Mouse (Mus musculus): ENCODE data around the gene Rab11fip5. TPM values are rescaled to one million over a fixed set of nuclear protein-coding genes. Genes with fewer than 3 reads are reported as not detected.

Rab11fip5 gene
- polyA plus RNA-seq, 1 experiment, result 24.8 TPM

DNA sequence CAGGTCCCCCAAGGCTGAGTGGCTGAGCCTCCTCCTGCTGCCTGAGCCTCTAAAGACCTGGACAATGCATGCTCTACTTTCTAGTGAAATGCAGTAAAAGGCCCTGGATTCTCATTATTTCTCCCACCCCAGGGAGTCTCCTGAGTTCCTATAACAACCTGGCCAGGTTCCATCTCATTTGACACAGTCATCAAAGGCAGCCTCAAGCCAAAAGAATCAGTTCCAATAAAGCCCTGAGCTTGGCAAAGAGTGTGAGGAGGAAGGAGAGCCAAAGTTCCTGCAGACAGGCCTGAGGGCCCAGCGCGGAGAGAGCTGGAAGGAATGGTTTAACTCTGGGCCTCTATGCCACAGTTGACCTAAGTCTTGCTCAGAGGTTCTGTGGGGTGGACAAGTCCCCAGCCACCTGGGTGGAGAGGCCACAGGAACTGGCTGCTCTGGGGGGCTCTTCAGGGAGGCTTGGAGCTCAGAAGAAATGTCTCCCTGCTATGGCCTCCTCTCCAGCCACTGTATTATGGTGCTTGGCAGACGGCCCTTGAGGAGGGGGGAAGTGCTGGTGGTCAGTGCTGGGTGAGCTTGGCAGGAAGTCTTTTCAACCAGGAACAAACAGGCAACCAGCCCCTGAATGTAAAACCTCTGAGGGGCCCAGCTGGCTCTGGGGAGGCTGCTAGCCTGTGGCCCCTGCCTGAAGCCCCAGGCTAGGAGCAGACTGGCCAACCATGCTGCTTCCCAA is 71.9 kb downstream of the Rab11fip5 start:
- Histone ChIP-seq H3ac (ENCODE audit: control insufficient read depth, insufficient read length) (no peak overlapping the region), H3K4me3 (no peak overlapping the region), H3K4me2 (ENCODE audit: low read depth) (no peak overlapping the region), H3K27me3 (ENCODE audit: control insufficient read depth, insufficient read depth, insufficient read length) (no peaks in the 10 kb centered on the region), H3K79me2 (ENCODE audit: control insufficient read depth, insufficient read depth) (no peaks in the 10 kb centered on the region), H3K36me3 (ENCODE audit: control insufficient read depth, insufficient read depth) (no peaks in the 10 kb centered on the region)
- TF ChIP-seq MYOG (IDR thresholded peaks at IDR 0.05; ENCODE audit: control insufficient read depth in 1 of 3, insufficient read depth in 1 of 3, insufficient read length in 2 of 3, low read depth in 2 of 3) (no peak), POLR2AphosphoS2 (IDR thresholded peaks at IDR 0.05; ENCODE audit: insufficient read length, low read depth) (no peak), SRF (IDR thresholded peaks at IDR 0.05; ENCODE audit: control insufficient read depth, insufficient read length, low read depth) (no peak), USF1 (IDR thresholded peaks at IDR 0.05; ENCODE audit: low read depth) (no peak), REST (IDR thresholded peaks at IDR 0.05; ENCODE audit: insufficient read depth, insufficient read length) (no peak), MAX (IDR thresholded peaks at IDR 0.05; ENCODE audit: low read depth) (no peak), CEBPB (IDR thresholded peaks at IDR 0.05; ENCODE audit: insufficient read depth, poor library complexity, severe bottlenecking) (no peak), E2F4 (IDR thresholded peaks at IDR 0.05; ENCODE audit: insufficient read depth) (no peak), MYOD1 (IDR thresholded peaks at IDR 0.05; ENCODE audit: control insufficient read depth in 1 of 3, insufficient read length in 2 of 3, low read depth in 2 of 3) (no peak), TCF12 (IDR thresholded peaks at IDR 0.05; ENCODE audit: insufficient read depth, poor library complexity, severe bottlenecking) (no peak), POLR2A (IDR thresholded peaks at IDR 0.05; ENCODE audit: insufficient read length, low read depth) (no peak), TCF3 (IDR thresholded peaks at IDR 0.05; ENCODE audit: insufficient read length, low read depth) (no peak)

DNA sequence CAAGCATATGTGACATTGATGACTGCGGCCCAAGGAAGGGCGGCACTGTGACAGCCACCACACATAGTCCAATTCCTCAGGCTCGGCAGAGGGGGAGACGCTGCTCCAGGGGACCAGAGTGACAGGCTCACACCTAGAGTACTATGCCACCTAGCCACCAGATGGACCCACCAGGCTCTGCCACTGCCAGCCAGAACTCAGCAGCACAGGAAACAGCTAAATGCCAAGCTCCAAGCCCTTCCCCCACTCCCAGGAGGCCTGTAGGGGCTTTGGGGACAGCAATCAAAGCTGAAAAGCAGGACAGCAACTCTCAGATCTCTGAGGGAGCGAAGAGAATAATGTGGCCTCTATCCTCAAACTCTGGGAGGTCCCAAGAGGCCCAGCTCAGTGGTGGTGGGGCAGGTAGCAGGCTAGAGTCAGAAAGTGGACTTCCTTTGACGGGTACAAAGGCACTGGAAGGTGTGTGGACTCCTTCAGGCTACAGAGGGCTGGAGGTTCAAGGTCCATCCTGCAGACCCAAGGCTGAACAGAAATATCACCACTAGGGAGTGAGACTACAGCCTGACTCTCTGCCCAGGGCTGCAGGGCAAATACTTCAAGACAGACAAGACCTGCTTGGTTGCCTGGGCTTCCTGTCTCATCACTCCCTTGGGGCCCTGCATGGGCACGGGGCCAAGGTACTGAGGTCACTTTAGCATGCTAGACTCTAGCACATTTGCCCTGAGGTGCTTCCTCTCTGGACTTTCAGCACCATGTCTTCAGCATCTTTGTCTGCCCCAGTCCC is 78.9 kb downstream of the Rab11fip5 start:
- no peaks in the 10 kb centered on the region for H3K36me3 ChIP-seq (ENCODE audit: control insufficient read depth, insufficient read depth)
- no peaks in the 10 kb centered on the region for H3K79me2 ChIP-seq (ENCODE audit: control insufficient read depth, insufficient read depth)
- peak overlapping the region; percentile 36 for H3K4me2 ChIP-seq (ENCODE audit: low read depth)
- H3K4me3 ChIP-seq, result no peak overlapping the region
- no peak overlapping the region for H3ac ChIP-seq (ENCODE audit: control insufficient read depth, insufficient read length)
- TF ChIP-seq SRF (IDR thresholded peaks at IDR 0.05; ENCODE audit: control insufficient read depth, insufficient read length, low read depth) (no peak), CEBPB (IDR thresholded peaks at IDR 0.05; ENCODE audit: insufficient read depth, poor library complexity, severe bottlenecking) (no peak), TCF3 (IDR thresholded peaks at IDR 0.05; ENCODE audit: insufficient read length, low read depth) (no peak), REST (IDR thresholded peaks at IDR 0.05; ENCODE audit: insufficient read depth, insufficient read length) (no peak), MYOG (IDR thresholded peaks at IDR 0.05; ENCODE audit: control insufficient read depth in 1 of 3, insufficient read depth in 1 of 3, insufficient read length in 2 of 3, low read depth in 2 of 3) (no peak), MYOD1 (IDR thresholded peaks at IDR 0.05; ENCODE audit: control insufficient read depth in 1 of 3, insufficient read length in 2 of 3, low read depth in 2 of 3) (no peak), USF1 (IDR thresholded peaks at IDR 0.05; ENCODE audit: low read depth) (no peak), POLR2AphosphoS2 (IDR thresholded peaks at IDR 0.05; ENCODE audit: insufficient read length, low read depth) (no peak), MAX (IDR thresholded peaks at IDR 0.05; ENCODE audit: low read depth) (no peak), TCF12 (IDR thresholded peaks at IDR 0.05; ENCODE audit: insufficient read depth, poor library complexity, severe bottlenecking) (no peak), POLR2A (IDR thresholded peaks at IDR 0.05; ENCODE audit: insufficient read length, low read depth) (no peak), E2F4 (IDR thresholded peaks at IDR 0.05; ENCODE audit: insufficient read depth) (no peak)
- H3K27me3 ChIP-seq (ENCODE audit: control insufficient read depth, insufficient read depth, insufficient read length), result no peaks in the 10 kb centered on the region

DNA sequence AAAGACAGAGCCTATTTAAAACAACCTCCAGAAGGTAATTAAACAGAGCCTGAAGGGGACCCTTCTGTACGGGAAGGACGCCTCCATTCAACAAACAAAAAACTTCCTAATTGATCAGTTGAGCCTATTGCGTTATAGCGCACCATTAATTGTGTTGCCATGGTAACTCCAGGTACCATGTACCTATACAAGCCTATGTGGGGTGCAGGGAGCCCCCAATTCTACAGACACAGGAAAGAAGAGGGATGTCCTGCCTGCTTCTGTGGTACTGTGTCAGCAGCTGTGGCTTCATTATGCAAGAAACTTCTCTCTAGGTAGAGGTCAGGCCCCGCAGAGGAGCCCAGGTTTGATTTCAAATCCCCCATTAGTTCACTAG is 80.4 kb downstream of the Rab11fip5 start:
- Histone ChIP-seq H3K4me2 (ENCODE audit: low read depth) (no peak overlapping the region), H3ac (ENCODE audit: control insufficient read depth, insufficient read length) (no peak overlapping the region), H3K79me2 (ENCODE audit: control insufficient read depth, insufficient read depth) (no peaks in the 10 kb centered on the region), H3K36me3 (ENCODE audit: control insufficient read depth, insufficient read depth) (no peaks in the 10 kb centered on the region), H3K4me3 (no peak overlapping the region), H3K27me3 (ENCODE audit: control insufficient read depth, insufficient read depth, insufficient read length) (no peaks in the 10 kb centered on the region)
- TF ChIP-seq CEBPB (IDR thresholded peaks at IDR 0.05; ENCODE audit: insufficient read depth, poor library complexity, severe bottlenecking) (no peak), POLR2A (IDR thresholded peaks at IDR 0.05; ENCODE audit: insufficient read length, low read depth) (no peak), REST (IDR thresholded peaks at IDR 0.05; ENCODE audit: insufficient read depth, insufficient read length) (no peak), POLR2AphosphoS2 (IDR thresholded peaks at IDR 0.05; ENCODE audit: insufficient read length, low read depth) (no peak), TCF12 (IDR thresholded peaks at IDR 0.05; ENCODE audit: insufficient read depth, poor library complexity, severe bottlenecking) (no peak), MYOD1 (IDR thresholded peaks at IDR 0.05; ENCODE audit: control insufficient read depth in 1 of 3, insufficient read length in 2 of 3, low read depth in 2 of 3) (no peak), MYOG (IDR thresholded peaks at IDR 0.05; ENCODE audit: control insufficient read depth in 1 of 3, insufficient read depth in 1 of 3, insufficient read length in 2 of 3, low read depth in 2 of 3) (no peak), TCF3 (IDR thresholded peaks at IDR 0.05; ENCODE audit: insufficient read length, low read depth) (no peak), E2F4 (IDR thresholded peaks at IDR 0.05; ENCODE audit: insufficient read depth) (no peak)

DNA sequence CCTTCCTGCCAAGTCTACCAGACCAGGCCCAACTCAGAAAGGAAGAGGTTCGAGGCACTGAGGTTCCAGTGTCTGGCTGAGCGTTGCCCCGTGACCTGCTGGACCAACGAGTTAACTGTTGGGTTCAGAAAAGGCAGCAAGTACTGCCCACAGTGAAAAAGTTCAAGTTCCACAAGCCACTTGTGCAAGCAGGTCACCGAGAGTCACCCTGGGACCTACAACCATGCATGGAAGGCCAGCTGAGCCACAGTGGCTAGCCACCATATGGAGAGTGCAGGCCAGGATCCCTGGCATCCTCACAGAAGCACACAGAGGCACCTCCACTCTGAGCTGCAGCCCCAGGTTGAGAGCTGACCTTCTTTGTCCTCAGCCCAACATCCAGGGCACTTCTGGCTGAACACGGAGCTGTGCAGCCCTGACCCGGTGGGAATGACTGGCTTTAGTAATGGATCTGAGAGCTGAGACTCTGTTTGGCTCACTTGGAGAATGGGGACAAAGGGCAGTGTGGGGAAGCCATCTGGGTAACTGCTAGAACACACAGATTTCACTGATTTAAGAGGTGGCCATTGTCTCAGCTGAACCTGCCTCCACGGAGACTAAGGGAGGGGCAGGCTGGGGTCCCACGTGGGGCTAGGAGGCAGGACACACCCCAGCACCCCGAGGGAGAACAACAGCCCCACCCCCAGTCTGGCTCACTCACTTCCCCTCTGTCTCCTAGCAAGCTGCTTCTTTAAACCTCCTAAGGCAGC is 81.0 kb downstream of the Rab11fip5 start:
- TF ChIP-seq SRF (IDR thresholded peaks at IDR 0.05; ENCODE audit: control insufficient read depth, insufficient read length, low read depth), result no peak
- TF ChIP-seq REST (IDR thresholded peaks at IDR 0.05; ENCODE audit: insufficient read depth, insufficient read length), result no peak
- no peak for TF ChIP-seq CEBPB (IDR thresholded peaks at IDR 0.05; ENCODE audit: insufficient read depth, poor library complexity, severe bottlenecking)
- no peak for TF ChIP-seq MYOG (IDR thresholded peaks at IDR 0.05; ENCODE audit: control insufficient read depth in 1 of 3, insufficient read depth in 1 of 3, insufficient read length in 2 of 3, low read depth in 2 of 3)
- no peak for TF ChIP-seq POLR2AphosphoS2 (IDR thresholded peaks at IDR 0.05; ENCODE audit: insufficient read length, low read depth)
- Histone ChIP-seq H3ac (ENCODE audit: control insufficient read depth, insufficient read length) (no peak overlapping the region), H3K4me2 (ENCODE audit: low read depth) (no peak overlapping the region), H3K36me3 (ENCODE audit: control insufficient read depth, insufficient read depth) (no peaks in the 10 kb centered on the region), H3K79me2 (ENCODE audit: control insufficient read depth, insufficient read depth) (no peaks in the 10 kb centered on the region), H3K27me3 (ENCODE audit: control insufficient read depth, insufficient read depth, insufficient read length) (no peaks in the 10 kb centered on the region), H3K4me3 (no peak overlapping the region)

All from myocyte (in vitro differentiated cells).